Mouse (Mus musculus) cerebellum, adult 2 months (tissue): ENCODE results near the gene Dmpk. TPM values are rescaled to one million over a fixed set of nuclear protein-coding genes. Genes with fewer than 3 reads are reported as not detected.
"Not testable (repeated sequence)": the region's sequence is repeated elsewhere in the genome, so short reads cannot be mapped to it uniquely, and the experiment has no call there.

Source experiments
- DNase-seq, 2 experiments: peaks; one replicate each; pipeline ENCODE4 v3.0.0; 2021
- H3K27ac ChIP-seq: fragments of 200-500 bp; 2 replicates; pipeline ENCODE4 v1.5.1; 2012; ENCODE audit warnings: low read length, control low read depth, inconsistent platforms; ENCODE audit not compliant: insufficient read depth
- H3K27me3 ChIP-seq: fragments of 200-500 bp; 2 replicates; pipeline ENCODE4 v1.6.1; 2012; ENCODE audit warnings: inconsistent platforms, mild to moderate bottlenecking, low read length, moderate library complexity; ENCODE audit not compliant: control insufficient read depth, insufficient read depth
- H3K4me1 ChIP-seq: fragments of 200-500 bp; 2 replicates; pipeline ENCODE4 v1.6.1; 2011; ENCODE audit warnings: low read length; ENCODE audit not compliant: control insufficient read depth, insufficient read depth
- H3K4me3 ChIP-seq: fragments of 200-500 bp; replicated peaks from 2 replicates; pipeline ENCODE3; 2011; ENCODE audit warnings: mild to moderate bottlenecking, low read depth, low read length, control low read depth; ENCODE audit not compliant: insufficient read depth
- CTCF ChIP-seq: fragments of 200-500 bp; IDR thresholded peaks from 2 replicates; pipeline ENCODE4 v1.5.1; 2011; ENCODE audit warnings: low read depth, mild to moderate bottlenecking, control low read depth, low read length, moderate library complexity, borderline replicate concordance; ENCODE audit not compliant: insufficient read depth
- POLR2A ChIP-seq: fragments of 200-500 bp; IDR thresholded peaks from 2 replicates; pipeline ENCODE4 v1.6.1; 2011; ENCODE audit warnings: low read length, control low read depth, borderline replicate concordance; ENCODE audit not compliant: insufficient read depth
- WGBS: fragments of 180-500 bp; shearing (Covaris S2); methylation state at CpG from one replicate; pipeline ENCODE4 v1.1.7; 2018; 5-methylcytosine and 5-hydroxymethylcytosine counted together
- polyA plus RNA-seq: library from polyadenylated mRNA; depleted of rRNA; stranded (reverse); fragments of >200 nt; gene quantifications from 2 replicates; pipeline ENCODE4 v1.2.3, GENCODE M21; 2012

Dmpk gene
- polyA plus RNA-seq, 1 experiment: 40.1 TPM

DNA sequence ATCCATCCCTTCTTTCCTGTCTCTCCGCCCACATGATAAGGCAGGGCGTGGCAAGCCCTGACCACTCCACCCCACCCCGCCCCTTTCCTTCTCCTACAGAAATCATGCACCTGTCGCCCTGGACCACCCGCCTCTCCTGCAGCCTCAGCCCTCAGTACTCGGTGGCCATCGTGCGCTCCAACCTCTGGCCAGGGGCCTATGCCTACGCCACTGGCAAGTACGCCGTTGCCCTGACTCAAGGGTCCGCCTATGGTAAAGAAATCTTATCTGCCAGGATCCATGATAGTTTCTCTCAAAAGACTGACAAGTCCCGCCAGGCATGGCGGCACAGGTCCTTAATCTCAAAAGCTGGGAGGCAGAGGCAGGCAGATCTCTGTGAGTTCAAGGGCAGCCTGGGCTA, 15.7 kb upstream of the Dmpk start:
- DNase-seq: peak in 1 of 2 experiments; percentile 7
- H3K27me3 ChIP-seq: no peaks in the 10 kb centered on the region; the same call in 1 of the 2 replicates
- H3K4me3 ChIP-seq: no peak overlapping the region
- no peak overlapping the region for H3K27ac ChIP-seq
- 65% methylated on average over 14 of the region's 14 CpGs for WGBS
- no peaks in the 10 kb centered on the region for H3K4me1 ChIP-seq
- TF ChIP-seq CTCF (no peak), POLR2A (no peak)

DNA sequence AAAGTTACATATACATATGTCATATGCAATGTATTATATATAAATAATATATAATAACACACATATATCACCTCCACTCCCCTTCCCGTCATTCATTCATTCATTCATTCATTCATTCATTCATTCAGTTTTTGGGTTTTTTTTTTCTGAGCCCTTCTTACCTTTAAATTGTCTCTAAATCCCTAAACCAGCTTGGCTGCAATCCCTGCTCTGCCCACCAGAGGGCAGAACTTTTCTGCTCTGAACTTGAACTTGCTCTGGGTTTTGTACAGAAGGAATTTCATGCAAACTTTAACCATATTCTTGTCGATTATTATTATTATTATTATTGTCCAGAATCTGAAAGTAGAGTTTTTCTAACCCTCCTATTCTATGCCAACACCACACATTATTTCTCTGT, 14.9 kb upstream of the Dmpk start:
- H3K27ac ChIP-seq: no peak overlapping the region
- H3K27me3 ChIP-seq: no peaks in the 10 kb centered on the region; the same call in 1 of the 2 replicates
- 1% methylated on average over 2 of the region's 2 CpGs for WGBS
- peak in 1 of 2 experiments; percentile 68 for DNase-seq
- H3K4me1 ChIP-seq: no peaks in the 10 kb centered on the region
- TF ChIP-seq POLR2A: no peak
- TF ChIP-seq CTCF: peak; percentile 70
- no peak overlapping the region for H3K4me3 ChIP-seq

DNA sequence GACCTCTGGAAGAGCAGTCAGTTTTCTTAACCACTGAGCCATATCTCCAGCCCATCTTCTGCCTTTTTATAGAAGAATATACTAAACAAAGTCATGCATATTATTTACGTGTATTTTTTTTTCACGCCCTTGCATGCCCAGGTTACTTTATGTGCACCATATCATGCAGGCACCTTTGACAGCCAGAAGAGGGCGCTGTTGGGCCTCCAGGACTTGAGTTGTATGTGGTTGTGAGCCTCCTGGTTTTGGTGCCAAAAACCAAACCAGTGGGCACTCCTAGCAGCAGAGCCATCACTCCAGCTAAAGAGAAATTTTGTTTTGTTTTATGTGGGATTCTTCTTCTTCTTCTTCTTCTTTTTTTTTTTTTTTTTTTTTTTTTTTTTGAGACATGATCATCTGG, 14.1 kb upstream of the Dmpk start:
- no peak for DNase-seq
- 48% methylated on average over 3 of the region's 3 CpGs for WGBS
- no peak for TF ChIP-seq CTCF
- no peak for TF ChIP-seq POLR2A
- Histone ChIP-seq H3K4me3 (no peak overlapping the region), H3K4me1 (no peaks in the 10 kb centered on the region), H3K27ac (no peak overlapping the region), H3K27me3 (no peaks in the 10 kb centered on the region; the same call in 1 of the 2 replicates)

DNA sequence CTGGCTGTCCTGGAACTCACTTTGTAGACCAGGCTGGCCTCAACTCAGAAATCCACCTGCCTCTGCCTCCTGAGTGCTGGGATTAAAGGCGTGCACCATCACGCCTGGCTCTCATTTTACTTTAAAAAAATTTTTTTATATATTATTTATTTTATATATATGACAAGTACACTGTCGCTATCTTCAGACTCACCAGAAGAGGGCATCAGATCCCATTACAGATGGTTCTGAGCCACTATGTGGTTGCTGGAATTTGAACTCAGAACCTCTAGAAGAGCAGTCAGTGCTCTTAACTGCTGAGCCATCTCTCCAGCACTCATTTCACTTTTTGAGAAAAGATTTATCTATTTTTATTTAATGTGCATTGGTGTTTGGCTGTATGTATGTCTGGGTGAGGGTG, 12.6 kb upstream of the Dmpk start:
- DNase-seq, H3K4me1 ChIP-seq, H3K27me3 ChIP-seq, H3K27ac ChIP-seq, H3K4me3 ChIP-seq: not testable (repeated sequence)
- WGBS: 58% methylated on average over 3 of the region's 3 CpGs

DNA sequence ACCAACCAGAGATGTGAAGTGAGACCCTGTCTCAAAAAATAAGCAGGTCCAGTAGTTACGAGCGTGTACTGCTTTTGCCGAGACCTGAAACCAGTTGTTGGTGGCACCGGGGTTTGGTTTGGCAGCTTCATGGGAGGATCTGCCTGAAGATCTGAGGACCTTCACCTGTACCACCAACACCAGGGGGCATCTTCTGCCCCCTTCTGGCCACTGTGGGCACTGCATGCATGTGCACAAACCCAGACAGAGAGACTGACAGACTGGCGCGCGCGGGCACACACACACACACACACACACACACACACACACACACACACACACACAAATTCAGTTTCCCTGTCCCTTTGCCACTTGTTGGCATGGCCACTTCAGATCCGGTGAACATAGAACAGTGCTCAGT, 10.1 kb upstream of the Dmpk start:
- Histone ChIP-seq H3K4me1 (peaks cover 5% of the 10 kb centered on the region; the same call in 1 of the 2 replicates), H3K27ac (no peak overlapping the region), H3K4me3 (no peak overlapping the region), H3K27me3 (no peaks in the 10 kb centered on the region)
- WGBS: 72% methylated on average over 9 of the region's 9 CpGs
- peak in 1 of 2 experiments; percentile 47 for DNase-seq
- TF ChIP-seq CTCF: peak; percentile 46; the same call in 1 of the 2 replicates
- TF ChIP-seq POLR2A: no peak

DNA sequence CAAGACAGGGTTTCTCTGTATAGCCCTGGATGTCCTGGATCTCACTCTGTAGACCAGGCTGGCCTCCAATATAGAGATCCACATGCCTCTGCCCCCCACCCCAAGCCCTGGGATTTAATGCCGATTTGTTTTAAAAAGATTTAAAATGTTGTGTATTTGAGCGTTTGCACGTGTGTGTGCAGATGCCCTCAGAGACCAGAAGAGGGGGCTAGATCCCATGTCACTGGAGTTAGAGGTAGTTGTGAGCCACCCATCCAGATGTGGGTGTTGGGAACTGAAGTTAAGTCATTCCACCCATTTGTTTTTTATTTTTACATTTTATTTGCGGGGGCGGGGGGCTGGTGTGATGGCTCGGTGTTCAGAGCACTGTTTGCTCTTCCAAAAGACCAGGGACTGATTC, 9.2 kb upstream of the Dmpk start:
- 93% methylated on average over 6 of the region's 6 CpGs for whole genome bisulfite sequencing
- H3K4me1 ChIP-seq: peaks cover 5% of the 10 kb centered on the region; the same call in 1 of the 2 replicates
- H3K27ac ChIP-seq: no peak overlapping the region
- H3K27me3 ChIP-seq: no peaks in the 10 kb centered on the region
- no peak for DNase-seq
- TF ChIP-seq CTCF (no peak), POLR2A (no peak)
- H3K4me3 ChIP-seq: no peak overlapping the region

DNA sequence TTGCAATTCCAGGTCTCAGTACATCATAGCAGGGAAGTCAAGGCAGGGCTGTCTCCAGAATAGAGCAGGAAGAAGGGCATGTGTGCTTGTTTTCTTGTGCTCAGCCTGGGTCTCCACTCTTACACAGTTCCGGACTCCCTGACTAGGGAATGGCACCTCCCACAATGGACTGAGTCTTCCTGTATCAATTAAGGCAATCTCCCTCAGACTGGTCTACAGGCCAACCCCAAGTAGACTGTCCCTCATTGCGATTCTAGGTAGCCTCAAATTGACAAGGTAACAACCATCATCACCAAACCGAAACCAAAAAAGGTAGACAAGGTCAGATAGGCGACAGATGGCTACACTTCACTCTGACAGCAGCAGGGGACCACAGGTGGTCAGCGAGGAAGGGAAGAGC, 8.4 kb upstream of the Dmpk start:
- no peak overlapping the region for H3K27ac ChIP-seq
- H3K27me3 ChIP-seq: no peaks in the 10 kb centered on the region
- H3K4me3 ChIP-seq: peak overlapping the region; percentile 47
- WGBS: 34% methylated on average over 5 of the region's 5 CpGs
- DNase-seq: no peak
- H3K4me1 ChIP-seq: peaks cover 5% of the 10 kb centered on the region
- no peak for TF ChIP-seq POLR2A
- no peak for TF ChIP-seq CTCF

DNA sequence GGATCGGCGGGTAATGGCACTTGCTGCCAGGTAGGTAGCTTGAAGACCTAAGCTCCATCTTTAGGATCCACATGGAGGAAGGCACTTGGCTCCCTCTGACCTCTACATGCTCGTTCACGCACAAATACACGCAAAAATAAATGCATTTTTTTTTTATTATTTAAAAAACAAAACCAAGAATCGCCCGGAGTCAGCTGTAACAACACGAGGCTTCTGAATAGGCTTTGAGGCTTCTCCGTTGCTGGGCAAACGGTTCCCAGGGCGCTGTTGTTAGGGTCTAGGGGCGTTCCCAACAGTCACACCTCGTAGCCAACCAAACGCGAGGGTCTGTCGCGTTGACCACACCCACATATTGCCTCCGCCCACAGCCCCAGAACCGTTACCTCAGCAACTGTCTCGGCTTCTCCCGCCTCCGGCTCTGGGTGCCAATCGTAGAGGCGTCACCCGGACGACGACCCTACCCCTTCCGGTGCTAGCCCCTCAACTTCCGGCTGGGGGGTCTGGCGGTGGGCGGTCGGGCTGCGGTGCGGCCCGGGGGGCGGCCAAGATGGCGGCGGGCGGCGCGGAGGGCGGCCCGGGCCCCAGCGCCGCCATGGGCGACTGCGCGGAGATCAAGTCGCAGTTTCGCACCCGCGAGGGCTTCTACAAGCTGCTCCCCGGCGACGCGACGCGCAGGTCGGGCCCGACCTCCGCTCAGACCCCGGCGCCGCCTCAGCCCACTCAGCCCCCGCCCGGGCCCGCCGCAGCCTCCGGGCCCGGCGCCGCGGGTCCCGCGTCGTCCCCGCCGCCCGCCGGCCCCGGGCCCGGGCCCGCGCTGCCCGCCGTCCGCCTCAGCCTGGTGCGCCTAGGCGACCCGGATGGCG, 7.7 kb upstream of the Dmpk start, which contains the start of gene Dmwd:
Gene Dmwd (plus strand): TSS at position 505 of the 863 bp plus-strand sequence.
- Histone ChIP-seq H3K27ac (peak within 1 kb of the TSS; percentile 4; the same call in 1 of the 2 replicates), H3K4me1 (peaks cover 5% of the 10 kb centered on the region), H3K4me3 (peak within 1 kb of the TSS; percentile 47), H3K27me3 (no peaks in the 10 kb centered on the region)
- WGBS: 1% methylated on average over 91 of the region's 91 CpGs
- peak; percentile 91 to 93 for DNase-seq
- TF ChIP-seq POLR2A: peak; percentile 36; the same call in 1 of the 2 replicates
- TF ChIP-seq CTCF: no peak
